Mouse (Mus musculus) lung, postnatal 0 days (tissue): ENCODE results near the gene Tepsin.

Experiments used
- CTCF ChIP-seq: IDR thresholded peaks from 2 replicates; pipeline ENCODE4 v1.5.1; 2016; ENCODE audit warnings: antibody characterized with exemption, mild to moderate bottlenecking
- EP300 ChIP-seq: IDR thresholded peaks from 2 replicates; pipeline ENCODE4 v1.6.1; 2016; ENCODE audit warnings: antibody characterized with exemption, mild to moderate bottlenecking, control low read depth

DNA sequence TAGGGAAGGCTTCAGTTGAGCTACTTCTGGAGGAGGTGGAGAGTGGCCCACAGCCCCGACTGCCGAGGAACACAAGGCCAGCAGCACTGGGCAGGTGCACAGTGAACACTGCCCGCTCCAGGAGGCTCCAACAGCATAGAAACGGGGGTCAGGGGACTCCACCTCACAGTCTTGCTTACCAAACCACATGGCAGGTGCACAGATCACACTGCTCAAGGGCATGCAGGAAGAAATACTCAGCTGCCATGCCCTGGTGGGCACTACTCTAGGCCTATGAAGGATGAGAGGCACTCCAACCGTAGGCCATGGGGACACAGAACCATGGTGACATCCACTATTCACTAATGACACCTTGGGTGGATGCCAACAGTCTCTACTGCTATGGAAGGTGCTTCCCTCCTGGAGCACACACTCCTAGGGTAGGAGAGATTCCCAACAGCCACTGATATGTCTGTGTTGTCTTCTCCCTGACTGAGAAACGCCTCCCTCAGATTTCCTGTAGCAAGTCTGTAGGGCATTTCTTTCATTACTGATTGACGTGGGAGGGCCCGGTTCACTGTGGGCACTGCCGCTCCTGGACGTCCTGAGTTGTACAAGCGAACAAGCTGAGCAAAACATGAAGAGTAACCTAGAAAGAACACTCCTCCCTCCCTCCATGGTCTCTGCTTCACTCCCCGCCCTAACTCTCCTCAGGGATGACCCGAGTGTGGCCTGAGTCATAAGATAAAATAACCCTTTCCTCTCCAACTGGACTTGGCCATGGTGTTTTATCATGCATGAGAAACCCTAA is 45.4 kb upstream of the Tepsin start:
- TF ChIP-seq CTCF = no peak
- no peak for TF ChIP-seq EP300
